Mouse (Mus musculus): Measurements from ENCODE around the gene Tctn1. TPM values are rescaled to one million over a fixed set of nuclear protein-coding genes. Genes with fewer than 3 reads are reported as not detected.

Gene Tctn1
- polyA plus RNA-seq, 1 experiment from 2014 or later: 1.1 TPM

GRCm38 (mm10) chr5:122233077-122233581, 31.1 kb downstream of the Tctn1 start:
- no peaks in the 10 kb centered on the region for H3K27me3 ChIP-seq
- H3K36me3 ChIP-seq: no peaks in the 10 kb centered on the region
- H3K4me1 ChIP-seq (replicated peaks): peaks cover 15% of the 10 kb centered on the region; the same call in 1 of the 2 replicates
- DNase-seq (no peak), ATAC-seq (ENCODE audit: low read depth) (no peak)
- no peak overlapping the region for H3K27ac ChIP-seq
- no peak overlapping the region for H3K4me3 ChIP-seq (replicated peaks)
- WGBS (ENCODE audit: insufficient replicate concordance): 24% methylated on average over 14 of the region's 14 CpGs
- no peak overlapping the region for H3K9ac ChIP-seq
- no peaks in the 10 kb centered on the region; the same call in 1 of the 2 replicates for H3K9me3 ChIP-seq (replicated peaks)
- H3K4me2 ChIP-seq: no peak overlapping the region

- WGBS (ENCODE audit: insufficient replicate concordance): 58% methylated on average over 5 of the region's 5 CpGs
- H3K4me1 ChIP-seq (replicated peaks): peaks cover 15% of the 10 kb centered on the region; the same call in 1 of the 2 replicates
- no peaks in the 10 kb centered on the region for H3K27me3 ChIP-seq
- DNase-seq (no peak), ATAC-seq (ENCODE audit: low read depth) (no peak)
- H3K4me3 ChIP-seq (replicated peaks): no peak overlapping the region
- no peaks in the 10 kb centered on the region; the same call in 1 of the 2 replicates for H3K9me3 ChIP-seq (replicated peaks)
- no peak overlapping the region for H3K27ac ChIP-seq
- no peaks in the 10 kb centered on the region for H3K36me3 ChIP-seq
- H3K4me2 ChIP-seq: no peak overlapping the region
- H3K9ac ChIP-seq: no peak overlapping the region
Measured at GRCm38 (mm10) chr5:122232004-122232403, 32.3 kb downstream of the Tctn1 start.

- no peaks in the 10 kb centered on the region; the same call in 1 of the 2 replicates for H3K9me3 ChIP-seq (replicated peaks)
- H3K9ac ChIP-seq: no peak overlapping the region
- no peaks in the 10 kb centered on the region for H3K36me3 ChIP-seq
- H3K27me3 ChIP-seq: no peaks in the 10 kb centered on the region
- H3K4me1 ChIP-seq (replicated peaks): peaks cover 15% of the 10 kb centered on the region; the same call in 1 of the 2 replicates
- ATAC-seq (ENCODE audit: low read depth) (no peak), DNase-seq (no peak)
- no peak overlapping the region for H3K4me2 ChIP-seq
- 26% methylated on average over 6 of the region's 6 CpGs for WGBS (ENCODE audit: insufficient replicate concordance)
- H3K4me3 ChIP-seq (replicated peaks): no peak overlapping the region
- no peak overlapping the region for H3K27ac ChIP-seq
Measured at GRCm38 (mm10) chr5:122231431-122231830, 32.8 kb downstream of the Tctn1 start.

- no peak overlapping the region for H3K4me3 ChIP-seq (replicated peaks)
- no peaks in the 10 kb centered on the region for H3K36me3 ChIP-seq
- H3K4me2 ChIP-seq: no peak overlapping the region
- H3K27me3 ChIP-seq: no peaks in the 10 kb centered on the region
- WGBS (ENCODE audit: insufficient replicate concordance): 84% methylated on average over 4 of the region's 4 CpGs
- DNase-seq (no peak), ATAC-seq (ENCODE audit: low read depth) (no peak)
- H3K9ac ChIP-seq: no peak overlapping the region
- H3K27ac ChIP-seq: no peak overlapping the region
- H3K9me3 ChIP-seq (replicated peaks): no peaks in the 10 kb centered on the region; the same call in 1 of the 2 replicates
- H3K4me1 ChIP-seq (replicated peaks): peaks cover 15% of the 10 kb centered on the region; the same call in 1 of the 2 replicates
Measured at GRCm38 (mm10) chr5:122230816-122231215, 33.4 kb downstream of the Tctn1 start.

GRCm38 (mm10) chr5:122228772-122229171, 35.5 kb downstream of the Tctn1 start:
- Histone ChIP-seq H3K36me3 (no peaks in the 10 kb centered on the region), H3K27me3 (no peaks in the 10 kb centered on the region), H3K9ac (no peak overlapping the region), H3K9me3 (replicated peaks) (no peaks in the 10 kb centered on the region; the same call in 1 of the 2 replicates), H3K4me2 (no peak overlapping the region), H3K4me3 (replicated peaks) (no peak overlapping the region), H3K27ac (no peak overlapping the region), H3K4me1 (replicated peaks) (peaks cover 15% of the 10 kb centered on the region; the same call in 1 of the 2 replicates)
- ATAC-seq (ENCODE audit: low read depth) (no peak), DNase-seq (no peak)
- 51% methylated on average over 3 of the region's 4 CpGs for WGBS (ENCODE audit: insufficient replicate concordance)

- H3K27me3 ChIP-seq: no peaks in the 10 kb centered on the region
- no peak overlapping the region for H3K4me3 ChIP-seq (replicated peaks)
- WGBS (ENCODE audit: insufficient replicate concordance): 60% methylated on average over 3 of the region's 3 CpGs
- H3K36me3 ChIP-seq: no peaks in the 10 kb centered on the region
- peaks cover 11% of the 10 kb centered on the region; the same call in 1 of the 2 replicates for H3K4me1 ChIP-seq (replicated peaks)
- no peak overlapping the region for H3K27ac ChIP-seq
- no peak overlapping the region for H3K4me2 ChIP-seq
- no peak for DNase-seq
- no peaks in the 10 kb centered on the region; the same call in 1 of the 2 replicates for H3K9me3 ChIP-seq (replicated peaks)
- no peak for ATAC-seq (ENCODE audit: low read depth)
- H3K9ac ChIP-seq: no peak overlapping the region
Measured at GRCm38 (mm10) chr5:122228271-122228765, 35.9 kb downstream of the Tctn1 start.

GRCm38 (mm10) chr5:122224291-122224690, 40.0 kb downstream of the Tctn1 start:
- no peak overlapping the region for H3K9ac ChIP-seq
- H3K4me3 ChIP-seq (replicated peaks): no peak overlapping the region
- no peaks in the 10 kb centered on the region for H3K36me3 ChIP-seq
- ATAC-seq (ENCODE audit: low read depth): no peak
- H3K27me3 ChIP-seq: no peaks in the 10 kb centered on the region
- peaks cover 11% of the 10 kb centered on the region for H3K4me1 ChIP-seq (replicated peaks)
- H3K27ac ChIP-seq: no peak overlapping the region
- H3K4me2 ChIP-seq: no peak overlapping the region
- no peaks in the 10 kb centered on the region; the same call in 1 of the 2 replicates for H3K9me3 ChIP-seq (replicated peaks)
- 79% methylated on average over 2 of the region's 2 CpGs for WGBS (ENCODE audit: insufficient replicate concordance)
- no peak for DNase-seq

GRCm38 (mm10) chr5:122221085-122221484, 43.2 kb downstream of the Tctn1 start:
- no peaks in the 10 kb centered on the region for H3K27me3 ChIP-seq
- ATAC-seq (ENCODE audit: low read depth): no peak
- no peak overlapping the region for H3K4me2 ChIP-seq
- H3K9me3 ChIP-seq (replicated peaks): no peaks in the 10 kb centered on the region
- H3K4me1 ChIP-seq (replicated peaks): peaks cover 13% of the 10 kb centered on the region
- no peak overlapping the region for H3K27ac ChIP-seq
- no peak overlapping the region for H3K9ac ChIP-seq
- no peak overlapping the region for H3K4me3 ChIP-seq (replicated peaks)
- WGBS (ENCODE audit: insufficient replicate concordance): 63% methylated on average over 4 of the region's 4 CpGs
- DNase-seq: no peak
- no peaks in the 10 kb centered on the region for H3K36me3 ChIP-seq

GRCm38 (mm10) chr5:122219655-122220629, 44.3 kb downstream of the Tctn1 start:
- H3K9ac ChIP-seq: no peak overlapping the region
- WGBS (ENCODE audit: insufficient replicate concordance): 31% methylated on average over 18 of the region's 18 CpGs
- H3K36me3 ChIP-seq: no peaks in the 10 kb centered on the region
- H3K9me3 ChIP-seq (replicated peaks): no peaks in the 10 kb centered on the region
- DNase-seq (no peak), ATAC-seq (ENCODE audit: low read depth) (no peak; the same call in 1 of the 2 replicates)
- no peak overlapping the region for H3K27ac ChIP-seq
- H3K4me3 ChIP-seq (replicated peaks): no peak overlapping the region
- peaks cover 13% of the 10 kb centered on the region for H3K4me1 ChIP-seq (replicated peaks)
- no peak overlapping the region for H3K4me2 ChIP-seq
- no peaks in the 10 kb centered on the region for H3K27me3 ChIP-seq

- no peak overlapping the region for H3K4me3 ChIP-seq (replicated peaks)
- no peak overlapping the region for H3K9ac ChIP-seq
- H3K9me3 ChIP-seq (replicated peaks): no peaks in the 10 kb centered on the region
- H3K4me1 ChIP-seq (replicated peaks): peaks cover 13% of the 10 kb centered on the region
- DNase-seq (no peak), ATAC-seq (ENCODE audit: low read depth) (no peak)
- H3K36me3 ChIP-seq: no peaks in the 10 kb centered on the region
- H3K4me2 ChIP-seq: no peak overlapping the region
- no peak overlapping the region for H3K27ac ChIP-seq
- no peaks in the 10 kb centered on the region for H3K27me3 ChIP-seq
- WGBS (ENCODE audit: insufficient replicate concordance): 35% methylated on average over 7 of the region's 7 CpGs
Measured at GRCm38 (mm10) chr5:122218928-122219327, 45.3 kb downstream of the Tctn1 start.

- no peaks in the 10 kb centered on the region for H3K9me3 ChIP-seq (replicated peaks)
- no peaks in the 10 kb centered on the region for H3K36me3 ChIP-seq
- ATAC-seq (ENCODE audit: low read depth): no peak
- WGBS (ENCODE audit: insufficient replicate concordance): 64% methylated on average over 12 of the region's 12 CpGs
- peaks cover 13% of the 10 kb centered on the region for H3K4me1 ChIP-seq (replicated peaks)
- no peak overlapping the region for H3K9ac ChIP-seq
- no peaks in the 10 kb centered on the region for H3K27me3 ChIP-seq
- no peak overlapping the region for H3K4me3 ChIP-seq (replicated peaks)
- no peak overlapping the region for H3K4me2 ChIP-seq
- no peak for DNase-seq
- no peak overlapping the region for H3K27ac ChIP-seq
Measured at GRCm38 (mm10) chr5:122218109-122218905, 46.0 kb downstream of the Tctn1 start.
